Mouse (Mus musculus): ENCODE results near the gene Smarca5. TPM values are rescaled to one million over a fixed set of nuclear protein-coding genes. Genes with fewer than 3 reads are reported as not detected.

The Smarca5 gene
- 10 to 100 TPM; 54.3 to 54.6 TPM for total RNA-seq (2021)

DNA sequence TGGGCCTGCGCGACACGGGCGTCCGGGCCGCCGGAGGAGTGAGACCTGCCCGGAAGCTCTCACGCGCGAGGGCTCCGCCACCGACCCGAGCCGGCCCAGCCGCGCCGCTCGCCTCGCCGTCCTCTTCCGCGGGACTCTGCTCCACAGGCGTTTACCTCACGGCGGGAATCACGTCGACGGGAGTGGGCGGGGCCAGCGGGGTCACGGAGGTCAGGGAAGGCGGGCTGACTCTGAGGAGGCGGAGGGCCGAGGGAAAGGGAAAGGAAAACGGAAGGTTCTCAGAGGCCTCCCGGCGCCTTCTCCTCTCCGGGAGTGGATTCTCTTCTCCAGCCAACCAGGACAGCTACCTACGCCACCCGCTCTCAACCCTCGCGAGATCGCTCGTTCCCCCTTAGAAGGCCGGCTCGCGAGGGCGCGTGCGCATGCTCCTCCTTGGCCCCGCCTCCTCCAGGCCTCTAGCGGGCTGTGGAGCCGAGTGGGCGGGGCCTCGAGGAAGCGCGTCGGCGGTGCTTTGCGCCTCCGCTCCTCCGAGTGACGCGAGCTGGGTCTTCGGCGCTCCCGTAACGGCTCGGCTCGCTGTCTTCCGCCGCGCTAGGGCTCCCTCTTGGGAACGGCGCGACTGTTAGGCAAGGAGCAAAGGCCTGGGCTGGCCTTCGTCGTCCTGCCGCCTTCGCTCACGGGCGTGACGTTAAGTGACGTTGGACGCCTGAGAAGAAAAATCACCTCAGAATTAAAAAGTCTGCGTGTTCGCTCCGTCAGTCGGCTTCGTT is at the start of gene Smarca5:
Gene Smarca5 (minus strand): TSS at position 343 of the 770 bp plus-strand sequence.
- DNase-seq (ENCODE audit: low spot score in 2 of 2), result peak; percentile 93 to 96
- intact Hi-C loops (cut with DNase I), result loop anchor here (5.0 kb wide), 1 partner anchor 1027 kb away; the partner anchor contains the start of genes Abce1 and Anapc10

DNA sequence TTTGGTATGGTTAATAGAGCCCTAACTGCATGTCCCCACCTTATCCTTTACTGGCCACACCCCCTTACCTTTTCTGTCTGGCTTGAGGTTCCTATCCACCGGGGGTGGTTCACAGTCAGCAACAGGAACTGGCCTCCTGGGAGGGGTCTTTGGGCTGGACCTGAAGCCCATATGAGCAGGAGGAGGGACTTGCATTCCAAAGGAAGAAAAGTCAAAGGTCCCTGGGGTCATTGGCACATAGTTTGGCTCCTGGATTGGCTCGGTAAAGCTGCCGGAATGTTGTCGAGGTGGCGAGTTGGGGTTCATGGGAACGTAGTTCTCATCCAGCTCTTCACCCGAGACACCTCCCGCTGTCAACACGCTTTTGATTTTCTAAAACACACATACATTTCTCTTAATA is 45.3 kb upstream of the Smarca5 start:
- no peak for DNase-seq (ENCODE audit: low spot score in 2 of 2)
- intact Hi-C loops (cut with DNase I), result no loop called here

DNA sequence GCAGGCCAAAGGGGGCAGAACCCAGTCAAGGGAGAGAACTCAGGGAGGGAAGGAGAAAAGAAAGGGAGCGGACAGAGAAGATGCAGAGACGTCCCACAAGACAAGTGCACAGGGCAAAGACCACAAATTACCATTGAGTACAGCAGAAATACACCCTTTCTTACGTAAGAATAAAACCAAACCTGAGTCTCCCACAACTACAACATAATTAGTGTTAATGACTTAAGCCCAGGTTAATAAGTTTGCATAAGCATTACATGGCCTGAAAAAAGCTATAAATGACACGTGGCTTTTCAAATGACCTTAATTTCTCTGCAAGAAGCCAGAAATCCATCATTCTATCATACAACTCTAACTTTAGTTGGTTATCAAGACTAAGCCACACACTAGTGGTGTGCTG is 44.0 kb upstream of the Smarca5 start:
- intact Hi-C loops (cut with DNase I), result no loop called here
- DNase-seq (ENCODE audit: low spot score in 2 of 2), result no peak

DNA sequence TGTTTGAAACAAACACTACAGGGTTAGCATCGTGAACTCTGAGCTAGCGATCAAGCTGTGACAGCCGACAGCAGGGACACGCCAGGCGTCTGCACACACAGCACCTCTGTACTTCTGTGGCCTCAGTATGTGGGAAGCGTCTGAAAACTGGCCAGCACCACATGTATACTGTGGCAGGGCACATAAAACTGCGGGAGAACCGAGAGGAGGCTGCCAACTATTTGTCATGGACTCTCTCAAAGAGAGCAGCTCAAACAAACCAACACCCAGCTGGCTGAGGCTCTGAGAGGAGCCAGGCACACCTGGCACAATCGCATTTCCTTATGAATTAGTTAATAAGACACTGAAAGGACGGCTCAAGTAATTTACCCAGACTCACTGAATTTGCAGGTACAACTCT is 42.0 kb upstream of the Smarca5 start:
- no peak for DNase-seq (ENCODE audit: low spot score in 2 of 2)
- intact Hi-C loops (cut with DNase I), result no loop called here

DNA sequence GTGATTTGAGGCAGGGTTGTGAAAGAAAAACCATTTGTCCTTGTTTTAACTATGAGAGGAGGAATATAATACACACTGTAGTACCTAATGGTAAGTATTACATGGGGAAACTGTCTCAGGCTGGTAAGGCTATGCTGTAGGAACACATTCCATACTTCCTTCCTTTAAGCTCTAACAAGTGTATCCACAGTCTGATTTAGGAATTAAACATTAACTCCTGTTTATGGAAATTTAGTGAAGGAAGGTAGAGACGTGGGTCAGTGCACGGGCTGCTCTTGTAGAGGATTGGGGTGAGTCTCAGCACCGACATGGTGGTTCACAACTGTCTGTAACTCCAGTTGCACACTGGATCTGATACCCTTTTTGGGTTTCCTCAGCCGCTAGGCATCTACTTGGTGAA is 41.0 kb upstream of the Smarca5 start:
- intact Hi-C loops (cut with DNase I), result no loop called here
- no peak for DNase-seq (ENCODE audit: low spot score in 2 of 2)

DNA sequence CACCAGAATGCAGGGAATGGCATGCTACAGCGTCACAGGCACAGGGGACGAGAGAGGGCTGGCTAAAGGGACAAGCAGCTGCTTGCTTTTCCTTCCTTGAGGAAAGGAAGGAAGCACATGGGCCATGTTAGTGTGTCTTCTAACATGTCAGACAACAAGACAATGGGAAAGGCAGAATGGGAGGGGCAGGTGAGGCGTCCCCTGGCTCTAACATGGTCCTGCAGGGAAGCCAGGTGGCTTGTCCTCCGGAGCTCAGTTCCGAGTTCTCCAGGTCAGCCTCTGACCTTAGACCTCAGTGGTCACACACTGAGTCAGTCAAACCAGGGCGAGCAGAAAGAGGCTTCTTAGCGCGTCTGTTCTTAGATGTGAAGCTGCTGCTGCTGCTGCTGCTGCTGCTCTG is 37.1 kb upstream of the Smarca5 start:
- DNase-seq (ENCODE audit: low spot score in 2 of 2), result no peak
- intact Hi-C loops (cut with DNase I), result no loop called here

DNA sequence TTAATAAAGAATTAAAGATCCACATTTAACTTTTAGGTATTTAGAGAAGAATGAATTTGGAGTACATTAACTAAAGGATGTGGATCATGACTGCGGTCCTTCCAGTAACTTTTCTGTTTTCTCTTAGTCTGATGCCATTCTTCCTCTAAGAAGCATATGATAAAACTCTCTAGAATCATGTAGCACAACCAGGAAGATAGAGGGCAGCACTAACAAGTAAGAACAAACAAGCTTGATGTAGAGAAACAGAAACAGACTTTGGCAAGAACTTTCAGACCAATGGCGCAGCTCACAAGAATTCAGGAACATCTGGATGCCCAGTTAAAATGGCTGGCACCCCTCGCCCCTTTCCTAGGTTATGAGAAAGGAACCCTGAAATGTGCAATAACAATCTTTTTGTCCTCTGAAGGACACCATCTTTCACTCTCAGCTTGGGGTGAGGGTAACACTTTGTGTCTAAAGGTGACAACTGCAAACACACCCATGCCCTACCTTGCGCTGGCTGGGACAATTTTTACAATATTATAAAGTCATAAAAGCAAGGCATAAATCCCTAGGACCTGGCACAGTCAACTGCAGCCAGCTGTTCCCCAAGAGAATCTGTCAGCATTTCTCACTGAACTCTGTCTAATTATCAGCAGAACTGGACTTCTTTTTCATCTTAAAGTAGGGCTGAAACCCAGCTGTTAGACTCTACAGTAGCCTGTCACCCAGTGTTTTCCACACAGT is 33.6 kb upstream of the Smarca5 start:
- peak in 1 of 2 experiments; percentile 42 for DNase-seq (ENCODE audit: low spot score in 2 of 2)

DNA sequence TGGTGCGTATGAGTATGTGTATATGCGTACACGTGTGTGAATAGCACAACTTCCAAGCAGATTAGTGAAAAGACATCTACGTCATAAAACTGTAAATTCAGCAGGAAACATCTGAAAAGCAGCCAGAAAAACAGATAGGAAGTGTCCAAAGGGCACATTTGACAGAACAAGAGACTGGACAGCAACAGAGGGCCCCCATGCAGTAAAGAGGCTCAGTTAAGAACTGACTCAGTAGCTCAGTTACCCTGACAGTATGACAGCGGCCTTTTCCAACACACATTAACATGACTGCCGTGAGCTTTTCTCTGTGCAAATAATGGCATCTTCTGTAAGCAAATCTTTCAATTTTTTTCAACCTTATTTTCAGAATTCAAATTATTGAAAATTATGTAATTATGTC is 29.2 kb upstream of the Smarca5 start:
- no peak for DNase-seq (ENCODE audit: low spot score in 2 of 2)
- intact Hi-C loops (cut with DNase I), result no loop called here

More for the DNA sequence above, 33.6 kb upstream of the Smarca5 start:
- intact Hi-C loops (cut with DNase I), result loop anchor here (1.0 kb wide), 1 partner anchor 106 kb away; no protein-coding TSS in a partner anchor

DNA sequence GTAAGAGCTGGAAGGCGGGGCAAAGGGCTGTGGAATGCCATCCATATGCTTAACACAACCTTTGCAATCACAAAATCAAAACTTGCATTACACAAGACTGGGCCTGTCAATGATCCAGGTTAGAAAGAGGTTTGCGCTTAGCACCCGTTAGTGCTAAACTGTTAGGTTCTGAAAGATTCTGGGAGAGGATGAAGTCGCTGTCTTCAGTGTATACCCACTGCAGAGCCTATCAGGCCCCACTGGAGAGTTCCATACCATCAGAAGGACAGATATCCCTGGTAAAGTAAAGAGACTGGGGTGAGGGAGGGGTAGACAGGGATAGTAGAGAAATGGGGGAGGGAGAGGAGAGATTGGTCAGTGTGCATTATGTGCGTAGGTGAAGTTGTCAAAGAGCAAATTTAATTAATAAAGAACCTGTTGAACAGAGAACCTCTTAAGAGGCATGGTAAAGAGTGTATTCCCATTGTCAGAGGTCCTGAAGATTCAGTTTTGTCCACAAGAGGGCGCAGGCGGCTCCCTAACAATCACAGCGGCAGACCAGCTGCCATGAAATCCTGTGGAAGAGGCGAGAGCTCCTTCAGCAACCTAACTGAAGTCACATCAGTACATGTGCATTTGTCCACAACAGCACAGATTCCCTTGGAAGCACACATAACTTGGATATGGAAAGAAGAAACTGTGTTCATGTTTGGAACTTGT is 13.9 kb upstream of the Smarca5 start:
- intact Hi-C loops (cut with DNase I), result loop anchor here (2.0 to 5.0 kb wide), 3 partner anchors 124 to 1989 kb away; no protein-coding TSS in a partner anchor
- peak; percentile 84 to 87 for DNase-seq (ENCODE audit: low spot score in 2 of 2)

DNA sequence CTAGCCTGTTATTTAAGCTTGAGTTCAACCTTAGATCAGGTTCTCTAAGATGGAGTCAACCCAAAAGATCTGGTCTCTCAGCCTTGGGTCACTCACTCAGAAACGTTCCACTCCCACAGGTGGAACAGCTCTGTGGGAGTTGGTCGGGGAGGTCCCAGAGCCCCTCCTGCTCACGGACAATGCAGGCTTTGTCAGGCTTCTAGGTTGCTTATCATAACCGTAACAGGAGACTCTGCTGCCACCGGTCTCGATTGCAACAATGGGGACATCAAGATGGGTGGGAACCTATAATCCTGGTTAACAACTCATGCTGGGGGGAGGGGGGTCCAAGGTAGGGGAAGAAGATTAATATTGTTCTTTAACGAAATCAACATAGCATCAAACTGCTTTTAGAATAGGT is 13.1 kb upstream of the Smarca5 start:
- intact Hi-C loops (cut with DNase I), result loop anchor here (2.0 to 5.0 kb wide), 3 partner anchors 125 to 1990 kb away; no protein-coding TSS in a partner anchor
- no peak for DNase-seq (ENCODE audit: low spot score in 2 of 2)

DNA sequence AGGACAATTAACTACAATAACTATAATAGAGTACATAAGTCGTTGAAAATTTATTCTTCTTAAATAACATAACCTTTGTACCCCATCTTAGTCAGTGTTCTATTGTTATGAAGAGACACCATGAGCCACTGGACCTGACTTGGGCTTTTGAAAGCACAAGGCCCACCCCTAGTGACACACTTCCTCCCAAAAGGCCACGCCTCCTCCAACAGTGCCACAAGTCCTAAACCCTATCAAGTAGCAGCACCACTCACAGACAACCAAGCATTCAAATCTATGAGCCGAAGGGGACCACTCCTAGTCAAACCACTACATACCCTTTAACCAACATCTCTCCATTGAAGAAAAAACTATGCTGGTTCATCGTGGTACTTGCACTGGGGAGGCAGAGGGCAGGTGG is 9.8 kb upstream of the Smarca5 start:
- intact Hi-C loops (cut with DNase I), result no loop called here
- no peak for DNase-seq (ENCODE audit: low spot score in 2 of 2)

DNA sequence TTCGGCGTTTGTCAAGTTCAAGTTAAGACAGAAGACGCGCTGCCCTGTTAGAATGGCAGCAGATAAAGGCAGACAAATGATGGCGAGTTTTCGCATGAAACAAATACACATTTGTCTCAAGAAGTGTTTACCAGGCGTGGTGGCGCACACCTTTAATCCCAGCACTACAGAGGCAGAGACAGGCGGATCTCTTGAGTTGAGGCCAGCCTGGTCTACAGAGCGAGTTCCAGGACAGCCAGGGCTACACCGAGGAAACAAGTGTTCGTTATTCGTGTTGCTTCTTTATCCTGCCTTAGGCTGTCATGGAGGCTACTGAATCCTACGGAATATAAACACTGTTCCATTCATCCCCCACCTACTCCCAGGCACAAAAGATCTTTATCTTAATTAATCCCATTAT is 635 bp upstream of the Smarca5 start:
- intact Hi-C loops (cut with DNase I), result loop anchor here (5.0 kb wide), 2 partner anchors 663 to 1028 kb away; partner anchors contain the start of genes Abce1 and Anapc10
- no peak for DNase-seq (ENCODE audit: low spot score in 2 of 2)

DNA sequence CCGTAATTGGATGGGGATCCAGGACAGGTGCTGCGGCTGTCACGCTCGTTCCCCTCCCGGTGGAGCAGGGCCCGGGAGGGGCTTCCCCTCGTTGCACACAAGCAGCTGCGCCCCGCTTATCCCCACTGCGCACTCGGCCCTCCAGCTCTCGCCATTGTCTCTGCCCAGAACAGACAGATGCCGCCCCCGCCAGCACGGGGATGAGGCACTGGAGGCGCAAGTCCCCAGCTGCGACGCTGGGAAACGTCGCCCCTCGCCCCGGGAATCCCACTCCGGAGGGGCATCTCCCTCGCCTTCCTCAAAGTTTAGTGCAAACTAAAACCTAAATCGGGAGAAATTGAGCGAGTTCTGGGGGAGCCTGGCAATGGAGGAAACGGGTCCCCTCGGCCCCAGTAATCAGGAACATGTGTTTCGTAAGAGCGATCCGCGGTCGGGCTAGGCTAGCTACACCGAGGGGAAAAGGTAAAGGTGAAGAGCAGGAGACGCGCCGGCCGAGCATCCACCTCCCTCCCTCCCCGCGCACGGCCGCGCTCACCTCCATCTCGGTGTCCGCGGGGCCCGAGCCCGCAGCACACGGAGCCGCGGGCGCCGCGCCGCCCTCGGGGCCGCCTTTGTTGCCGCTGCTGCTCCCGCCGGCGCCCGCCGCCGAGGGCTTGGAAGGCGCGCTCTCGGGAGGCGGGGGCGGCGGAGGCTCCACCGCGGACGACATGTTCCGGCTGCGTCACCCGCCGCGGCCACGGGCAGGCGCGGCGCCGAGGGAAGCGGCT is 726 bp downstream of the Smarca5 start:
- intact Hi-C loops (cut with DNase I), result loop anchor here (5.0 kb wide), 1 partner anchor 1026 kb away; the partner anchor contains the start of genes Abce1 and Anapc10
- DNase-seq (ENCODE audit: low spot score in 2 of 2), result peak; percentile 67 to 81

DNA sequence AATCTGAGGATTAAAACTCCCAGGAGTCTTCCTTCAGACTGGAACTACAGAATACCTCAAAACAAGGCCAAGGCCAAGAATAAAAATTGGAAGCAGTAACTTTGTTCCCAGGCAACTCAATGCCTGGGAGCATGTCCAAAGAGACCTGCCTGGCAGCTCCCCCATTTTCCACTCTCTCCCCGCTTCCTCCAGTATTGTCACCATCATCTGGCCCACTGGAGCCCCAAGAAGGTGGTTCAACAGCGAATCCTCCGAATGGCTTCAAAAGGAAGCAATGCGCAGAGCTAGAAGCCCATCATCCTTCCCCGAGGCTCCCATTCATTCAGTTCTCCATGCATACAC is 1.3 kb downstream of the Smarca5 start:
- intact Hi-C loops (cut with DNase I), result loop anchor here (5.0 kb wide), 1 partner anchor 1026 kb away; the partner anchor contains the start of genes Abce1 and Anapc10
- no peak for DNase-seq (ENCODE audit: low spot score in 2 of 2)

DNA sequence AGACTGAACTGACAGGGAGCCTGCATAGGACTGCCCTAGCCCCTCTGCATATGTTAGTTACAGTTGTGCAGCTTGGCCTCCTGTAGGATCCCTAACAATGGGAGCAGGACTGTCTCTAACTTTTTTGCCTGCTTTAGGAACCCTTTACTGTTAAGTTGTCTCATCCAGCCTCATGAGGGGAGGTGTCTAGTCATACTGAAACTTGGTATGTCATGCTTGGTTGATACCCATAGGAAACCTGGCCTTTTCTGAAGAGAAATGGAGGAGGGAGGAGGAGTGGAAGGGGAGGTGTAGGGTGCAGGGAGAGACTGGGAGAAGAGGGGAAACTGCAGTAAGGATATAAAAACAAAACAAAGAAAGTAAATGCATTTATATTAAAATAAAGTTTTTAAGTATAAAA is 7.0 kb downstream of the Smarca5 start:
- DNase-seq (ENCODE audit: low spot score in 2 of 2), result no peak
- intact Hi-C loops (cut with DNase I), result no loop called here

DNA sequence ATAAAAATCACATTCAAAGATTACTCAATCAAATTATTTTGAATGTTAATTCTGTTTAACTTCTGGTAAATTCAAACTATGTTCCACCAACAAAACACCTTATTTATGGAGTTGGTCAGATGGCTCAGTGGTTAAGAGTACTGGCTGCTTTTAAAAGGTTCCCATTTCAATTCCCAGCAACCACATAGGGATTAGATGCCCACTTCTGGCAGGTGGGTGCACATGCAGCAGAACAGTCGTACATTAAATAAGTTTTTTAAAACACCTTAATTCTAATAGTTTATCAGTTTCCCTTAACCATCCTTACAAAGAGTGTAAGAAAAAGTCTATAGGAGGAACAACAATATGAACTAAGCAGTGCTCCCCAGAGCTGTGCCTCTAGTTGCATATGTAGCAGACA is 24.8 kb downstream of the Smarca5 start:
- intact Hi-C loops (cut with DNase I), result no loop called here
- no peak for DNase-seq (ENCODE audit: low spot score in 2 of 2)

DNA sequence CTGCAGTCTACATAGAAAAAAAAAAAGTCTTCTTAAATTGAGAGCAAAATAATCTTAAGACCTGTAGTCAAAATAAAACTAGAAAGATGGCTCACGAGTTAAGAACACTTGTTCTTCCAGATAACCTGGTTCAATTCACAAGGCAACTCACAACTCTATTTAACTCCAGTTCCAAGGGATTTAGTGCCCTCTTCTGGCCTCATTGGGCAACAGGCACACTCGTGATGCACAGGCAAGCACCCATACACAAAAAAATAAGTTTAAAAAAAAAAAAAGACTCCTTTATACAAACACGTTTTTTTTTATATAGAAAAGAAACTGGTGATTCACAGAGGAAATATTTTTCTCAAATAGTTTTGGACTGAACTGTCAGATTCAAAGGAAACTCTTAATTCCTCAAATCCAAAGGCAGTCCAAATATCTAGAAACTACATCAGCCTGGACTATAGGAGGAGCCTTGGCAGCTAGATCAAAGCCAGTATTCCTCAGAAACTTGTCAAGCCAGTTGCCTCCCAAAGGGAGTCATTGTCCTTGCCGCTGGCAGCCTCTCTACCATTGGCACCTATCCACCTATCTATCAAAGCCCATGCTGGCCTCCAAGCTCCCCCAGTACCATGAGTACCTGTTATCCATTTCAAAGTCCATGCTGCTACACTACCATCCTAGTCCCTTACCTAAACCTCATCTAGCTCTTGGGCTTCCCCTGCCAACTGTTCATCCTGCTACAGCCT is 28.5 kb downstream of the Smarca5 start:
- DNase-seq (ENCODE audit: low spot score in 2 of 2), result no peak
- intact Hi-C loops (cut with DNase I), result no loop called here

DNA sequence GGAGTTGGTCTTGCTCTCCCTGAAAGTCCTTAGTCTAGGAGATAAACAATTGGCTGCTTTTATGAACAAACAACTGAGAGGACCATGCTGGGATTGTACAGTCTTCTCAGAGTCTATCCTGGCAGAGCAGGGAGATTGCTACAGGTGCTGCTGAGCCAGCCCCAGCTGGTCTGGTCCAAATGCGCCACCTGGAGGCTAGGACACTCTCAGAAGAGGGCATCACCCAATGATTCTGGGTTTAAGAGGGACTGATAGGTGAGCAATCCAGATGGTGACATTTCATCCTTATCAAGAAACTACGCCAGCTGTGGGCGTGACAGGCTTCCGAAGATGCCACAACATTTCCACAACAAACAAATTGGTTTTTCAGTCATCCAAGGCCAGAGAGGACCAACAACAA is 51.2 kb downstream of the Smarca5 start:
- intact Hi-C loops (cut with DNase I), result loop anchor here (1.0 kb wide), 1 partner anchor 195 kb away; the partner anchor contains the start of gene Gypa
- peak; percentile 57 to 71 for DNase-seq (ENCODE audit: low spot score in 2 of 2)
